Mouse (Mus musculus): Measurements from ENCODE around the gene Dgat2.

Gene Dgat2

DNA sequence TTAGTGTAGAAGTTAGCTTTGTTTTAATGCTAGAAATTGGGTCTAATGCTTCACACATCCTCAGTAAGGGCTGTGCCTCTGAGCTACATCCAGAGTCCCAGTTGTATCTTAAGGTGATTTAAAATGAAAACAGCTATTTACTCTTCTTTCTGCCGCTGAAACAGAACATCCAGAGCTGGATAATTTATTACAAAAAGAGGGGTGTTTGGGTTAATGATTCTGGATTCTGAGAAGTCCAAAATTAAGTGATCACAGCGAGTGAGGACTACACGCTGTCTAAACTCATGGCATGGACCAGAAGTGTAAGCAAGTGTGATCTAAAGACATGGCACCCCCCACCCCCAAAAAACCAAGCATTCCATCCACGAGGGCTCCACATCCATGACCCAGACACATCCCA is 11.4 kb upstream of the Dgat2 start:
- no peak for DNase-seq (ENCODE audit: low read depth, low spot score)

DNA sequence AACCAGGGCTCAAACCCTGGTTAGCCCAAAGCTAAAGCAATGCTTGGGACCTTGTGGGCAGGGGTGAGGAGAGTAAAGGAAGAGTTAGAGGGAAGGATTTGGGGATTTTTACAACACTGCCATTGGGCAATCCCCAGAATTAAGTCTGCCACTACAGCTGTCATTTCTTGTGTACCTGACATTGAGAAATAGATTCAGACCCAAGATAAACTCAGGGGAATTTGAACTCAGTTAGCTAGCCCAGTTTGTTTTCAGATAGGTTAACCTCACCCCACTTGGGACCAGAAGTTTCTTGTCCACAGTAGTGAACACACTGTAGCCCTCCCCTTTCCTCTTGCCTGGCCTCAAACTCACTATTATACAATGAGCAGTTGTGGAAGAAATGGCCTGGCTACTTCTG is 8.9 kb upstream of the Dgat2 start:
- DNase-seq (ENCODE audit: low read depth, low spot score), result no peak

DNA sequence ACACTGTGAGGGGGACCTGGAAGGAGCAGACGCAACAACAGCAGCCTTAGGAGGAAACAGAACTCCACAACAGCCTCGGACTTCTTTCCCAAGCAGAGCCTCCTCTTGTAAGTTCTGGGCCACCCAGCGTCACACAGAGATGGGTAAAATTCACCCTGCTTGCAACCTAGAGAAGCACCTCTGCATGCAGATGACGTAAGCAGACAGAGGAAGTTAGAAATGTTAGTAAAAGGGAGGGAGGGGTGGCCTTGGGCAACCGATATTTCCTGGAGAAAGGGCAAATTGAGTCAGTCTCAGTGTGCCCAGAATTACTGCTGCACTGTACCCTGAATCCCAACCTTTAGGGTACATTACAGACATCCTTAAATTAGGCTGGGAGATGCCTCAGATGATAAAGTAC is 7.4 kb upstream of the Dgat2 start:
- no peak for DNase-seq (ENCODE audit: low read depth, low spot score)

DNA sequence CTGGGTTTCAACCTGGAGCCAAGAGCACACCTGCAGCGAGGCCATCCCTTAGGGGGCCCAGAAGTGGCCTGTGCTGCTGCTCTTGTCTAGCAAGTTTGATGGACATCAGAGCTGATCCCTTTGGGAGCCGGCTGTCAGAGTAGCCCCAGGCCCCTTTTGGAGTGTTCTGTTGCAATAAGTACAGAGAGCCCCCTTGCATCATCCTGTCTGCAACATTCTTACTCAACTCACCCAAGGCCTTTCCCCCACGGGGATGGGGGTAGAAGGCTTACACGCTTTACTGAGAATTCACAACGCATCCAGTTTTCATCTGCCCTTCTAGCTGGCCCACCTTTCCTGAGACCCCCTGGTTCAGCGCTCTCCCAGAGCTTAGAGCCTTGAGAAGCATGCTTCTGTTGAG is 6.1 kb upstream of the Dgat2 start:
- no peak for DNase-seq (ENCODE audit: low read depth, low spot score)

DNA sequence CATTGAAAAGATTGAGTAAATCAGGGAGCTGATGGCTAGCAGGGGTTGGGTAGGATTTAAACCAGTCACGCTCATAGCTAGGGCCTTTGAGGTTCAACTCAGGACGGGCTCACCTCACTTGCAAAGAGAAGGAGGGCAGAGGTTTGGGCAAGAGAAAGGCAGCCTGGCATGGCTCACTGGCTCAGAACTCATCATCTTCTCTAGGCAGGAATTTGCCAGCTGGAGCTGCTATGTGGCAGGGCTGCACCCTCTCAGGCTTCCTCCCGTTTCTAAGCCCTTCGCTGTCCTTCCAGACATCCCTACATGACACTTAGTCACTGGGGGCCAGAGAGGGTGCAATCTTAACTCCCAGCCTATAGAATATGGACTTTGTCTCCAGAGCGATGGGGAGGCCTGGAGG is 4.9 kb upstream of the Dgat2 start:
- DNase-seq (ENCODE audit: low read depth, low spot score), result no peak

DNA sequence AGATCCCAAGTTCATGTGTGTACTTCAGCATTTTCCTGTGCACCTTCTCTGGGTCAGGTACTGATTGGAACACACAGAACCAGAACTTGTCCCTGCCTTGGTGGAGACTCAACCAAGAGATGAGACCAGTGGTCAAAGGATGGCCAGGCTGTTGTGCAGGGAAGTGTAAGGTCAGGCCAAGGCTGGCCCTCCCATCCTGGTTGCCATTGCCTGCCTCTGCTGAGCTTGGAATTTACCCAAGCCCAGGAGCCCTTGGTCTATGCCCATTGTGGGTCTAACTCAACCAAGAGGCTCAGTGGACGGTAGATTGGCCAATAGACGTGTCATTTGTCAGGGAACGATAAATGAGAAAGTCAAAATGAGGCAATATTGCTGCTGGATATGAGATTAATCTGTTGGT is 2.9 kb upstream of the Dgat2 start:
- DNase-seq (ENCODE audit: low read depth, low spot score), result no peak

DNA sequence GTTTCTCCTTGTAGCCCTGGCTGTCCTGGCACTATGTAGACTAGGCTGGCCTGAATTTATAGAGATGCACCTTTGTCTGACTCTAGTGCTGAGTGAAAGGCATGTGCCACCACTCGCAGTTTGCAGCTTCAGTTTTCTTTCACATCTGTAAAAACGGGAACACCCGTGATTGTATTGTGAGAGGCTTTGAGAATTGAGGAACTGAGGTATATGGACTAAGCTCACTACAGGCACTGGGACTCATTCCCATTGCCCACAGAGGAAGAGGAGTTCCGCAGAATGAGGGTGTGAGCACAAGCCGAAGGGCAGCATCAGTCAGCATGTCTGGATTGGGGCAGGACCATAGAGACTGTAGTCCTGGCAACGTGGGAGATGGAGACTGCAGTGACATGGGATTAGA is 1.2 kb upstream of the Dgat2 start:
- no peak for DNase-seq (ENCODE audit: low read depth, low spot score)

DNA sequence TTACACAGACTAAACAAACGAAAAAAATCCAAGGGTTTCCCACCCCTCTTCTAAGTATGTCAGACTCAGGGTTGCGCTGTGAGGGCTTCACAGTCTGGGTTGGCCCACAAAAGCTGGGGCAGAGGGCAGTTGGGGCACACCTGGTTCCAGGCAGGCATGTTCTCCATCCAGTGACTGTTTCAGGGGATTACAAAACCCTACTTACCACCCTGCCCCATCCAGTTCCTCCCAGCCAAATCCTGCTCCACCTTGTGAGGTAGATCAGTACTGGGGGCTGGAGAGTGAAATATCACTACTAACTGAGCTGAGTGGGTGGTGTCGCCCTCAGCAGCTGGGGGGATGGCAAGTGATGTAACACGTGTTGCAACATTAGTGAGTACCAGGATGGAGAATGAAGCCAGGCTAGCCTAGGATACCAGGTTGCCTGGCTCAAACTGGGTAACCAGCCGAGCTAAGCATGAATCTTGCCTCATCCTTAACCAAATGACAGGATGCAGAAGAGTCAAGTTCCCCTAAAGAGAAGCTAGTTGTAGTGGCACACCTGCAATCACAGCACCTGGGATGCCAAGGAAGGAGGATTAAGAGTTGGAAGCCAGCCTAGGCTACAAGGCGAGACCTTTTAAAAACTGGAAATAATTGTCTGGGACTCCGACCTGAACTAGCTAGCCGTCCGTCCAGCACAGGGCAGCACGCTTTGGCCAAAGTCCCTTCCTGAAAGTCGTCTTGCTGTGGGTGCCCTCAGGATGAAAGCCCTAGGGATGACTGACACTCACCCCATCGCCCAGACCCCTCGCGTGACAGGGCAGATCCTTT is 694 bp downstream of the Dgat2 start:
- no peak for DNase-seq (ENCODE audit: low read depth, low spot score)

DNA sequence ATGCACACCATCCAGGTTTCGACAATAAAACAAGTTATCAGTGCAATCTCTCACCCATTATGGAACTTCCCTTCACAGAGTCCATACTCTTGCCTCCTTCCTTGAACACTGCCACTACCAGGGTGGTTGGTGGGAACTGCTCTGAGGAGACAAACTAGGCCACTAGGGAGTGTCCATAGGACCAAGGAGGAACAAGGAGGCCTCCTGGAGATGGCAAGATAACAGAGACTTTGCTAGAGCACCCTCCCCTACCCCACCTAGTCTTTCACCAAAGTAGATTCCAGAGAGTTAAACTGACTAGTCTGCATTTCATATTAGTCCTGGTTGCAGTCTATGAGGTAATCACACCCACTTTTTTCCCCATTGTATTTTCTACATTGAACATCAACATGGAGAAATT is 2.4 kb downstream of the Dgat2 start:
- no peak for DNase-seq (ENCODE audit: low read depth, low spot score)

DNA sequence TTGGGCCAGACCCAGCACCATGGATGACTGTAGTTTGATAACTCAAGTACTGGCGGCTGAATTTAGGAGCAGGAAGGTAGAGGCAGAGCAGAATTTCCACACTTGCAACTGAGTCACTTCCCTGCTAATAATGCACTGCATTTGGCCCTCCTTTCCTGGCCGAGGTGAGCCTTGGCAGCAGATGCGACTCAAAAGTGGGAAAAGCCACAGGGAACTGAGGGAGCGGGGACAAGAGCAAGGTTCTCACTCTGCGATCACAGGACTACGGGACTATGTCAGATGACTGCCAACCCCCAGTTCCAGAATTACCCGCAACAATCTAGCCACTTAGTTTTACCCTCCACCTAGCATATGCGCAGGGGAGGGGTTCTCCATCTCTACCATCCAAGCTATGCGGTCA is 3.2 kb downstream of the Dgat2 start:
- no peak for DNase-seq (ENCODE audit: low read depth, low spot score)

DNA sequence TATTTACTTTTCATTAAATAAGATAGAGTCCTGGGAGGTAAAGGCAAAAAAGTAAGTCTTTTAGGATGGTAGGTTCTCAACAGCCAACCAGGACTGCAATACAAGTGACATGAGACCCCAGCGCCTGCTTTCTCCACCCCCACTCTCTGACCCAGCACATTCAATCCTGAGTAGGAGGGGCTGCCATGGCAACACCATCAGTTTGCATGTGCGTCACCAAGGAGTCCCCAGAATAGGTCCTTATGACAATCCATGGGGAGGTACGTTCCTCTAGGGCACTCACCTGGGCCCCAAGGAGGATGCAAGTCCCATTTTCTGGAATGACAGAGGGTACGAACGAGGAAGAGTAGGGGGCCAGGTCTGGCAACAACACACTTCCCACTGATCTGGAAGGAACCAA is 5.1 kb downstream of the Dgat2 start:
- DNase-seq (ENCODE audit: low read depth, low spot score), result no peak

DNA sequence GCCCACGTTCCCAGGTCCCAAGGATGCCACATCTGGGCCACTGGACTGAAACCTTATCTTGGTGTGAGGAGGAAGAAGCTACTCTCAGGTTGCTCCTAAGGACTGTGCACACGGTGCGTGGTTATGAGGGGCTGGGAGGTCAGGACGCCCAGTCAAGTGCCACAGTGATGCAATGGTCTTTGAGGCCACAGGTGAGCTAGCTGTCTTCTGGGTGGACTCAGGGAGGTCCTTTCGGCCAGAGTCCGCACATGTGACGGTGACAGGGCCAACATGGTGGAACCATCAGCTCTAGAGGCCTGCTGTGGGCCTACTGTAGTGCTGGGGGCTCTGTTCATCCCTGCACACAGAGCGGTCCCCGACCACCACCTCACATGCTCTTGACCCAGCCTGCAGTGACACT is 6.9 kb downstream of the Dgat2 start:
- DNase-seq (ENCODE audit: low read depth, low spot score), result no peak

DNA sequence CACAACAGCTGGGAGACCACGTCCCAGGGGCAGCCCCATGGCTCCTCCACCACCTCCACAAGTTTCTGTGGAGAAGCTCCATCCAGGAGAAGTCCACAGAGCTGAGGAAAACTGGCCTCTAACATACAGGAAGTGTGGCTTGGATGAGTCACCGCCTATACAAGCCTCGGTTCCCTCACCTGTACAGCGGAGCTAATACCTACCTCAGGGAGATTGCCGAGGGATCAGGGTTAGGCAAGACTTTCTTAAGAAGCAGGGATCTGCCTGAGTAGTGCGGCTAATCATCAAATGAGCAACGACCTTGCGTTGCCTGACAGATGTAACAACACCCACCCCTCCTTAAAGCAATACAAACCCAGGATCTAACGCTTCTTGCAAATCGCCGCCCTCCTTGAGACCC is 7.4 kb downstream of the Dgat2 start:
- no peak for DNase-seq (ENCODE audit: low read depth, low spot score)

DNA sequence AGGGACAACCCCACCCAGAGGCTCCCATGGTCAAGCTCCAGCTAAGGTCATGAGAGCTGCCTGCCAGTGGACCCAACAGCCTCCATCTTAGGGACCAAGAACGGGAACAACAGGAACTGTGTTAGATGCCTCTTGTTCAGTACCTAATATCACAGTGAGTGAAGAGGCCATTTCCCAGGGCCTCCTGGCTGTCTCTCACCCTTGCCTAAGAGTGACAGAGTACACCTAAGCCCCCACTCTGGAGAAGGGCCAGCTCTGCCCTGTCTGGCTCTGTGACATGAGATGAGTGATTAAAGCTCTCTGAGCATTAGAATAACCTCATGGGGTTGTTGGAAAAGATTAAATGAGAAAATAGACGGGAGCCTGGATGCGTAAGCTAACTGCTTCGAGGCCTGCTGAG is 8.5 kb downstream of the Dgat2 start:
- no peak for DNase-seq (ENCODE audit: low read depth, low spot score)

DNA sequence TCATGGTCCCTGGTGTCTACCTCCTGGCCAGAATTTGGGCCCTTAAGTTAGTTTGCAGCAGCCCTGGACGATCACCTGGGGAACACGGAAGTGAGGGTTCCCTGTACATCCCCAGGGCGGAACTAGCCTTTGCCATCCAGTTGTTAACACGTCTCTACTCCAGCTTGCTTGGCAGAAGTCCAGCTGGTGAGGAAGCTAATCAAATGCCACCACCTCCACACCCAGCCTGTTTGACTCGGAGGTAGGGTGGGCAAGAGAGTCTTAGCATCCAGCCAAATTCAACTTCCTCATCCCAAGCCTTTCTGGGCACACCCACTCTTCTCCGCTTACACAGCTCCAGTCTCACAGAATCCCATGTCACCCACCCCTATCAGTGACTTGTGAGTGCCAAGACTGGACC is 9.6 kb downstream of the Dgat2 start:
- no peak for DNase-seq (ENCODE audit: low read depth, low spot score)

DNA sequence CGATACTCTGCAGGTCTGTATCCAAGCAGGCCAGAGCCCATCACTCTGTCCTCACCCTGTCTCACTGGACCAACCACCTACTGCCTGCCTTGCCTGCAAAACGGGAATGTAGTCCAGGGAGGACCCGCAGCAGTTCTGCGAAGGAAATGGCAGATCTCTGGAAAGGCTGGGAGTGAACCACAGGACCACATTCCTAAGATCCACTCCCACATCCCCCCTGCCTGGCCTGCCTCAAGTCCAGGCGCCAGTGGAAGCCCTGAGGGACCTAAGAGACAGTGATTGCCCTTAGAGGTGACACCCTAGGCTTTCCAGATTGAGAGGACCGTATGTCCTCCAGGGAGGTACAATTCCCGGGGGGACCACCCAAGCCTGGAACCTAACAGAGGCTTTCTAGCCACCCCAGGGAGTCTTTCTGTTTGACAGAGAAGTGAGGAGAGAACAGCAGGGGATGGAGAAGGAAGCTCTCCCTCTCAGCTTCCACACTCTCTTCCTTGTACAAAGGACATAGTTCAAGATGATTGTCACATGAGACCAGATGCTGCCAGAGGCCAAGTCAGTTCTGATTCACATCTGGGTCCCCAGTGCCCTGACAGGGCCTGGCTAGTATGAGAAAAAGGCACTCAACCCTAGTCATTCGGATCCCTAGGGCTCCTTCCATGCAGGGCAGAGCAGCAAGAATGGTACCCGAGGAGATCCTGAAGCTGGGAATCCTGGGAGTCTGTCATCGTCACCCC is 10.6 kb downstream of the Dgat2 start:
- no peak for DNase-seq (ENCODE audit: low read depth, low spot score)

DNA sequence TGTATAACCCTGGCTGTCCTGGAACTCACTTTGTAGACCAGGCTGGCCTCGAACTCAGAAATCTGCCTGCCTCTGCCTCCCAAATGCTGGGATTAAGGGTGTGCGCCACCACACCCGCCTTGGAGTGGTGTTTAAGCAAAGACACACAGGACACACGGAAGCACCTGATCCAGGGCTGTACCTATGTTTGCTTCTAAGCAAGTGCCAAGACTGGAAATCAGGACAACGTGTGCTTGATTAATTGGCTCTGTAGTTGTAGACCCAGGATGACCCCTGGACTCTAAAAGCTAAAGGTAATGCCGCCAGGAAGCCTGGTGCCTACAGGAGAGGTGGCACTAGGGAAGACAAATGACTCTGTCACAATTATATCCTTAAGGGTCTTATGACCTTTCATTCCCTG is 12.0 kb downstream of the Dgat2 start:
- no peak for DNase-seq (ENCODE audit: low read depth, low spot score)

DNA sequence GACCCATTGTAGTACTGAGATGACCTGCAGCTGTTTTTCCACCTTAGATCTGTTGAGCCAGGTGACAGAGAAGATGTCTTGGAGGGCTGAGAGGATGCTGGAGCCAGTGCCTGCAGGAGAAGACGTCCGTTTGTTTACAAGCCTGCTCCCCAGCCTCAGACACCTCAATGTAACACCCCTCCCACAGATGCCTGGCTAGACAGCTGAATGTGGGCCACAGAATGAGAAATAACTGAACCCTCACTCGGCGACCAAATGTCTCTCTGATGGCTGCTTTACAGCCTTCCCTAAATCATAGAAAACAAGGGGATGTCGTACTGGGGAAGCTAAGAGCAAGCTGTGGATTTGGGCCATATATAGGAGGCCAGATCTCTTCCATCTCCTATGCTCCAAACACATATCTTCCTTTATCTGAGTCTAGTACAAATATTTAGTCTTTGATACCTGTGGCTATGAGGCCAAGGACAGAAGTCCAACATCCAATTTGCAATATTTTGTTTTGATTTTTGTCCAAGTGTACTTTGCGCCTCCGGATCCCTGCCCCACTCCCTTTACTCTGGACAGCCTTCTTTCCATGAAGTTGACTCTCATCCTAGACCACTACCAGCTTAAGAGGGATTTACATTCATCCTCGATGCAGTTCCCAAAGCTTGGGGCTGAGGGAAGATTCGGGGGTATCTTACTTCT is 12.7 kb downstream of the Dgat2 start:
- DNase-seq (ENCODE audit: low read depth, low spot score), result no peak

DNA sequence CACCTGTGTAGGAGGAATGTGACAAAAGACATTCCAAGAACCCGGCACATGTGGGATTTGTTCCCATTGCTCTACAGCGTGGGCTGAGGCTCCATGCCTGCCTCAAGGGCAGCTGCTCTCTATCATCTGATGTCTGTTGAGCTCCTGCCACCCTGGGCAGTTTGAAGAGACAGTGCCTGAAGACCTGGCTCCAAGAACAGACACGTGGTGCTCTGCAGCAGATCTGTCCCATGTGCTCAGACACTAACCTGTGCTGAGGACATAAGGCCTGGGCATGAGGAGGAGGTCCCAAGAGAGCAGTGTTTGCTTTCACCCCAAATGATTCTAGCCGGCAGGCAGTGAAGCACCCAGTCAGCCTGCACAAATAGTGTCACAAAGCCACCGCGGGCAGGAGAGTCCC is 13.8 kb downstream of the Dgat2 start:
- DNase-seq (ENCODE audit: low read depth, low spot score), result no peak

DNA sequence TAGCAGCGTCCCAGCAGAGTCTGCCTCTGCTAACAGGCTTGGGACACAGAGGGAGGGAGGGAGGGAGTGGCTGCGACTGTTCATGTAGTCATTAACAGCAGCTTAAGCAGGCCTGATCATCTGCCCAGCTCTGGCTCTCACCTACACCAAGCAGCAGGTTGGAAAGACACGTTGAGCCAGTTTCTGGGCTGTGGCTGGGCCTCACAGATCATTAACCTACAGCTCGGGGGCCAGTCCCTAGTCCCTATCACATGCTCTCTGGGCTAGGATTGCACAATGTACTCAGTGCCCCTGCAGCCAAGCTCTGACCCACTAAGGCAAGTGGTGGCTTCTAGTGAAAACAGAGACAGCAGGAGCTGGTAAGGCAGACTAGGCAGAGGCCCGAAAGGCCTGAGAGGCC is 14.6 kb downstream of the Dgat2 start:
- no peak for DNase-seq (ENCODE audit: low read depth, low spot score)

DNA sequence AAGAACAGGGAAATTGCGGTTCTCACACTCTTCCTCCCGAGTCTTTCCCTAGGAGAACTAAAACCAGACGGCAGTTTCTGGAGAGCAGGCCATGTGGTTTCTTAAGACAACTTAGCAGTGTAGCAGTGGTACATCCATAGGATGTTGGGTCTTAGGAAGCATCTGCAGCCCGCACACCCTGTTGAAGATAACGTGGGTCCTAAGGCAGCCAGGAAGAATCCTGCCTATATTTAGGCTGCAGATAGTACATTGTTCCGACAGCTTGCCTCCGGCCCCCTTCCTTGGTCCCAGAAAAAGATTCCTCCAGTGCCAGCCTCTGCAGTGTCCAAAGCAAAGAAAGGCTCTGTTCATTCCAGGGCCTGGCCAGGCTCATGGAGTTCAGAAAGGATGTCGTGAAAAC is 16.4 kb downstream of the Dgat2 start:
- no peak for DNase-seq (ENCODE audit: low read depth, low spot score)

DNA sequence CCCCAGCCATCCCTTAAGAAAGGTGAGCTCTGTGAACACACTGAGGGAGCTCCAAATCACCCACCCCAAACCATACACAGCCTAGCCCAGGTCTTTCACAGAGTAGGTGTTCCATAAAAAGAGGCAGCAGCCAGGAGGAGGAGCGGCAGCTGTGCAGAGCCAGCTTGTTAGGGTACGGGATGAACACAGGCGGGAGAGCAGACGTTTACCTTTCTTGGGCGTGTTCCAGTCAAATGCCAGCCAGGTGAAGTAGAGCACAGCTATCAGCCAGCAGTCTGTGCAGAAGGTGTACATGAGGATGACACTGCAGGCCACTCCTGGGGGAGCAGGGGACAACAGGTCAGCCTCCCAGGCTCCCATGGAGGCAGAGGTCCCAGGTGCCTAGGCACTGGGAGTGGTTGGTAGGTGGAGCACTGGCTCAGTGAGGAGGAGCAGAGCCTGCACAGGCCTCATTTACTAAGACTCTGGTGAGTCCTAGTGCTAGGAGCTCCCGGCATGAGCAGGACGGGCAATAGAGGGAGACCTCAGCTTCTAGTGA is 17.6 kb downstream of the Dgat2 start:
- DNase-seq (ENCODE audit: low read depth, low spot score), result no peak

DNA sequence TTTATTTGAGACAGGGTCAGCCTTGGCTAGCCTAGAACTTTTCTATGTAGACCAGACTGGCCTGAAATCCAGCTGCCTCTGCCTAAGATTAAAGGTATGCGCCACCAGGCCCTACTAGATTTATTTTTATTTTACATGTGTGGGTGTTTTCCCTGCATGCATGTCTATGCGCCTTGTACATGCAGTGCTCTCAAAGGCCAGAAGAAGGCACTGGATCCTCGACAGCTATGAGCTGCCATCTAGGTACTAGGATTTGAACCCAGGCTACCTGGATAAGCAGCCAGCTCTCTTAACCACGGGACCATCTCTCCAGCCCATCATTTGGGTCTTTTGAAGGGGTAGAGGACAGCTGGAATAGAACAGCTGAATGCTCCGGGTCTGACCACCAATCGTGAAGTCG is 20.1 kb downstream of the Dgat2 start:
- DNase-seq (ENCODE audit: low read depth, low spot score), result no peak
